Mouse (Mus musculus) ES-E14 (cell line): ENCODE measurements around the gene Als2cr12. TPM values are rescaled to one million over a fixed set of nuclear protein-coding genes. Genes with fewer than 3 reads are reported as not detected.

Experiments used
- DNase-seq: peaks from one replicate; pipeline ENCODE4 v3.0.0-alpha.2; 2013; ENCODE audit warnings: low read depth, low spot score
- H3K27ac ChIP-seq: 2 replicates; pipeline ENCODE4 v1.5.1; 2012; ENCODE audit warnings: low read depth, mild to moderate bottlenecking, low read length, moderate library complexity, mixed read lengths; ENCODE audit not compliant: poor library complexity, insufficient read depth, severe bottlenecking
- H3K36me3 ChIP-seq: 2 replicates; pipeline ENCODE4 v1.6.1; 2012; ENCODE audit warnings: mild to moderate bottlenecking, low read length, moderate library complexity, mixed read lengths; ENCODE audit not compliant: control insufficient read depth, poor library complexity, insufficient read depth, severe bottlenecking
- H3K4me1 ChIP-seq, 2 experiments: fragments of 150-350 bp in 1 of 2; sonication (generic) in 1 of 2; 2 replicates each; pipeline ENCODE4 v1.6.1; 2012; ENCODE audit warnings: low read length in 2 of 2, mild to moderate bottlenecking in 1 of 2, mixed read lengths in 1 of 2; ENCODE audit not compliant: control insufficient read depth in 2 of 2, insufficient read depth in 2 of 2, poor library complexity in 1 of 2
- H3K4me3 ChIP-seq, 2 experiments: fragments of 150-350 bp in 1 of 2; sonication (generic) in 1 of 2; 2 replicates each; pipeline ENCODE4 v1.5.1; 2012; ENCODE audit warnings: low read length in 2 of 2, low read depth in 1 of 2, mild to moderate bottlenecking in 1 of 2, mixed read lengths in 1 of 2; ENCODE audit not compliant: insufficient read depth in 1 of 2, poor library complexity in 1 of 2, severe bottlenecking in 1 of 2
- H3K9ac ChIP-seq: 2 replicates; pipeline ENCODE4 v1.6.1; 2012; ENCODE audit warnings: low read depth, mild to moderate bottlenecking, low read length, mixed read lengths; ENCODE audit not compliant: poor library complexity, insufficient read depth, severe bottlenecking
- H3K9me3 ChIP-seq: fragments of 150-350 bp; sonication (generic); 2 replicates; pipeline ENCODE4 v1.6.1; 2012; ENCODE audit warnings: low read depth, mild to moderate bottlenecking, low read length; ENCODE audit not compliant: control insufficient read depth, insufficient read depth
- CHD2 ChIP-seq: IDR thresholded peaks from 2 replicates; pipeline ENCODE4 v1.6.1; 2014; ENCODE audit warnings: mild to moderate bottlenecking, low read depth, low read length, inconsistent platforms
- HCFC1 ChIP-seq: IDR thresholded peaks from 2 replicates; pipeline ENCODE4 v1.6.1; 2012; ENCODE audit warnings: low read length, inconsistent platforms, borderline replicate concordance; ENCODE audit not compliant: insufficient read depth
- MAFK ChIP-seq: IDR thresholded peaks from 2 replicates; pipeline ENCODE4 v1.6.1; 2014; ENCODE audit warnings: mild to moderate bottlenecking, low read depth, low read length, inconsistent platforms; ENCODE audit not compliant: insufficient read depth
- ZC3H11A ChIP-seq: IDR thresholded peaks from 2 replicates; pipeline ENCODE4 v1.6.1; 2012; ENCODE audit warnings: low read depth, mild to moderate bottlenecking, inconsistent platforms, low read length, borderline replicate concordance
- ZNF384 ChIP-seq: IDR thresholded peaks from 2 replicates; pipeline ENCODE4 v1.6.1; 2012; ENCODE audit warnings: low read depth, low read length, inconsistent platforms
- in situ Hi-C, 2 experiments: fragments of 600-800 bp; cut with MboI; formaldehyde crosslinking; loops; one replicate each; pipeline ENCODE4 v1.15.1; 2025; ENCODE audit warnings: low sequenced_read_pairs in 2 of 2, inconsistent platforms in 1 of 2; ENCODE audit not compliant: unreplicated experiment in 2 of 2
- total RNA-seq: library from RNA; depleted of rRNA; stranded (reverse); fragments of 300-350 nt; gene quantifications from 2 replicates; pipeline ENCODE4 v1.2.3, GENCODE M21; 2012

Gene Als2cr12
- total RNA-seq, 1 experiment = 0.22 TPM

GRCm38 (mm10) chr1:58724533-58724932, 28.7 kb upstream of the Als2cr12 start:
- H3K9me3 ChIP-seq = no peaks in the 10 kb centered on the region
- TF ChIP-seq CHD2 (no peak), MAFK (no peak), ZC3H11A (no peak), ZNF384 (no peak), HCFC1 (no peak)
- DNase-seq = no peak
- peaks cover 4 to 5% of the 10 kb centered on the region in 2 experiments; a peak in 1 of 4 replicates for H3K4me1 ChIP-seq
- no peak overlapping the region for H3K9ac ChIP-seq
- in situ Hi-C loops = no loop called here
- H3K4me3 ChIP-seq = no peak overlapping the region
- no peaks in the 10 kb centered on the region for H3K36me3 ChIP-seq
- no peak overlapping the region for H3K27ac ChIP-seq

GRCm38 (mm10) chr1:58723809-58724405, 28.1 kb upstream of the Als2cr12 start:
- Histone ChIP-seq H3K36me3 (no peaks in the 10 kb centered on the region), H3K4me1 (peaks cover 4 to 5% of the 10 kb centered on the region in 2 experiments; a peak in 1 of 4 replicates), H3K9ac (no peak overlapping the region), H3K27ac (no peak overlapping the region), H3K9me3 (no peaks in the 10 kb centered on the region), H3K4me3 (no peak overlapping the region)
- in situ Hi-C loops = no loop called here
- DNase-seq = no peak
- TF ChIP-seq ZC3H11A = no peak
- no peak for TF ChIP-seq MAFK
- TF ChIP-seq HCFC1 = no peak

DNA sequence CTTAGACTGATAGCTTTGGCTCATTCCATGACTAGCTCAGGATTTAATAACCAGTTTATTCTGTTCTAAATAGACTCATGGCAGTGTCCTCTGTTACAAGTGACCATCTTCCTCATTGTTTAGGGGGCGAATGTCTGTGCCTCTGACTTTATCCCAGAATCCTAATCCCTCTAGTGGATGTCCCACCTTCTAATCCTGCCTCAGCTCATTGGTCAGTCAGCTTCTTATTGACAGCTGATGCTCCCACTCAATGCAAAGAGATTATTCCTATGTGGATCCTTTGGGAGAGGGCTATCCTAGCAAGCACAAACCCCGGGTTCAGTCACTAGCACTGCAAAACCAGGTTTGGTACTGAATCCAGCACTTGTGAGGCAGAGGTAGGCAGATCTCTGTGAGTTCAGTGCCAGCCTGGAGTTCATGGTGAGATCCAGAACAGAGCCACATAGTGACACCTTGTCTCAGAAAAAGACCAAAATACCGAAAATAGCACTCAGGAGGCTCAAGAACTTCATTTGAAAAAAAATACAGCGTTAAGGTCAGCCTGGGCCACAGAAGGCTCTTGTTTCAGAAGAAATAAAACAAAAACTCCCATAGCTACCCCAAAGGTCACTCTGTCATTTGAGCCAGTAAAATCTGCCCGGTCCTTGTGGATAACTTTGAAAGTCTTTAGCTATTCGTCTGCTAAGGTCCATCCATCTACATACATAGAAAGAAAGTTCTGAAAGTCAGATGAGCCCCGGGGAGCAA, 27.4 kb upstream of the Als2cr12 start:
- Histone ChIP-seq H3K36me3 (no peaks in the 10 kb centered on the region), H3K4me1 (peaks cover 4 to 5% of the 10 kb centered on the region in 2 experiments; a peak in 1 of 4 replicates), H3K9ac (no peak overlapping the region), H3K9me3 (no peaks in the 10 kb centered on the region), H3K27ac (no peak overlapping the region), H3K4me3 (no peak overlapping the region)
- in situ Hi-C loops = no loop called here
- DNase-seq = no peak
- no peak for TF ChIP-seq ZNF384
- TF ChIP-seq MAFK = no peak
- no peak for TF ChIP-seq CHD2
- no peak for TF ChIP-seq HCFC1
- no peak for TF ChIP-seq ZC3H11A

DNA sequence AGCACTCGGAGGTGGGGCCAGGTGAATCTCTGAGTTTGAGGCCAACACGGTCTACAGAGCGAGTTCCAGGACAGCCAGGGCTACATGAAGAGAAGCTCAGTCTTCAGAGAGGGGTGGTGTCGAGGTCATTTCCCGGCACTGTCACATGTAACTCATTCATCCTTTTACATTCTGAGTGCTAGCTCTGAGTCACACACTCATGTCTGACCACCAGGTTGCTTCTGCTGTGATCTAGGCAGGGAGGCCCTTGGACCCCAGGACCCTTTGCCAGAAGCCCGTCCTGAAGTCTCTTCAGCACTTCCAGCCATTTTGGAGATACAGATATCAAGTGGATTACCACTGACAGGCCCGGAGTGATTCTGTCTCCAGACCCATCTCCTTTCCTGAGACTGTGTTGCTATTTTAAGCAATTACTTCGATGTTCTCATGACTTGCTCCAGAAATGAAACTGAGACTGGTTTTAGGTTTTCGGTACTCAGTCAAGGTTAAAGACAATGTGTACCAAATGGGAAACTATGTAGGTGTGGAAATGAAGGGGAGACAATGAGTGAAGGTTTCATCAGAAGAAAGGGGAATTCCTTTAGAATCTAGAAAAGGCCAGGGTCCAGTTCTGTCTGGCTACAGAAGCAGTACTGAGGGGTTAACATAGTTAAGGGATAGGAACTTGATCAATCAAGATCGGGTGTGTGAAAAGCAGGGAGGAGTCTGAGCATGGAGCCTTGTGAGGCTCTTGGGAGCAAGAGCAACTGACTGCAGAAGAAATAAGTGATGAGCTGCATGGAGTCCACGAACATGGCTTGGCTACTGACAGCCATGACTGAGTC, 26.5 kb upstream of the Als2cr12 start:
- Histone ChIP-seq H3K36me3 (no peaks in the 10 kb centered on the region), H3K9ac (no peak overlapping the region), H3K4me1 (peaks cover 4 to 5% of the 10 kb centered on the region in 2 experiments; a peak in 1 of 4 replicates), H3K9me3 (no peaks in the 10 kb centered on the region), H3K27ac (no peak overlapping the region), H3K4me3 (no peak overlapping the region)
- TF ChIP-seq MAFK = no peak
- TF ChIP-seq CHD2 = no peak
- TF ChIP-seq ZNF384 = no peak
- no peak for TF ChIP-seq ZC3H11A
- no peak for TF ChIP-seq HCFC1
- DNase-seq = no peak
- in situ Hi-C loops = no loop called here
